Mouse (Mus musculus) heart, adult 2 months (tissue): ENCODE results near the gene Ehd4.

ENCODE experiments used
- CTCF ChIP-seq: fragments of 200-600 bp; IDR thresholded peaks from 2 replicates; pipeline ENCODE4 v1.8.1; 2022; ENCODE audit warnings: antibody characterized with exemption, mild to moderate bottlenecking, moderate library complexity
- EP300 ChIP-seq: fragments of 200-500 bp; IDR thresholded peaks from 2 replicates; pipeline ENCODE4 v1.6.1; 2011; ENCODE audit warnings: low read depth, low read length, control low read depth; ENCODE audit not compliant: insufficient read depth
- POLR2A ChIP-seq: fragments of 200-500 bp; IDR thresholded peaks from 2 replicates; pipeline ENCODE4 v1.6.1; 2011; ENCODE audit warnings: mild to moderate bottlenecking, low read depth, low read length, control low read depth; ENCODE audit not compliant: insufficient read depth

GRCm38 (mm10) chr2:120200077-120200476, 45.7 kb upstream of the Ehd4 start:
- TF ChIP-seq CTCF (no peak), POLR2A (no peak), EP300 (no peak)
